Mouse (Mus musculus): ENCODE results near the gene Trio.

The Trio gene

GRCm38 (mm10) chr15:28025447-28026166, at the start of gene Trio:
Gene Trio (minus strand): TSS chr15:28025848.
- in situ Hi-C loops (cut with MboI, MseI): loop anchor here (5.0 kb wide), 2 partner anchors 52 to 103 kb away; no protein-coding TSS in a partner anchor

DNA sequence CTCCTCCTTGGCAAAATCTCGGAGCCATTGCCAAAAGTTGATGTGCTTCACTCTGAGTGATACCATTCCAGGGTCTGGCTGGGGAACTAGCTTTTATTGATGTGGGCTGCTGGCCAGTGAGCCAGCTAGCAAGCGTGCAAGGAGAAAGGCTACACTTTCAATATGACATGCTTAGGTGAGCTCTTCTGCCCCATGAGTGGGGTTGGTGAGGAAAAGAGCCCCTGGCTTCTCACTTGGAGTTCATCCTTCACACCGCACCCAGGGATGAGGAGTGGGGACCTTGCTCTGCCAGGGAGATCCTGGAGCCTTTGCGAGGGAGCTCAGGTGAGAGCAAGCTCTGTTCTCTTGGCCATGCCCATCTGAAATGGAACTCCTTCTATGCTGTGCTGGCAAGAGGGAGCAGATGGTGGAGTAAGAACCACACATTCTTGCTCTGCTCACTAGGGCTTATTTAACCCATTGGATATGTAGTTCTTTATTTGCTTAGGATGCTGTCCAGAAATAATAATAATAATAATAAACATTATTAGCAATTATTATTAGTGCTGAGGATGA, 48.8 kb upstream of the Trio start:
- in situ Hi-C loops (cut with MboI, MseI): no loop called here

DNA sequence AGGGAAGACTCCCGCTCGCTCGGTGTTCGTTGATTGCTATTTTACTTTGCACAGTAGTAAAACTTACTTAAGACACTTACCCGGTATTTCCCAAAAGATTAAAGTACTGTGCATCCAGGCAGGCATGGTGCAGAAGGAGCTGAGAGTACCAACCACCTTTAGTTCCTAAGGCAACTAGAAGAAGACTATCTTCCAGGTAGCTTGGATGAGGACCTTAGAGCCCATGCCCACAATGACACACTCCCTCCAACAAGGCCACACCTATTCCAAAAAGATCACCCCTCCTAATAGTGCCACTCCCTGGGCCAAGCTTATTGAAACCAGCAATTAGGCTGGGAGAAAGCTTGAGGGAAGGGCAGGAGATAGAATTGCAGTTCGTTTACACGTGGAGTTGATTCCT, 46.0 kb upstream of the Trio start:
- in situ Hi-C loops (cut with MboI, MseI): no loop called here

DNA sequence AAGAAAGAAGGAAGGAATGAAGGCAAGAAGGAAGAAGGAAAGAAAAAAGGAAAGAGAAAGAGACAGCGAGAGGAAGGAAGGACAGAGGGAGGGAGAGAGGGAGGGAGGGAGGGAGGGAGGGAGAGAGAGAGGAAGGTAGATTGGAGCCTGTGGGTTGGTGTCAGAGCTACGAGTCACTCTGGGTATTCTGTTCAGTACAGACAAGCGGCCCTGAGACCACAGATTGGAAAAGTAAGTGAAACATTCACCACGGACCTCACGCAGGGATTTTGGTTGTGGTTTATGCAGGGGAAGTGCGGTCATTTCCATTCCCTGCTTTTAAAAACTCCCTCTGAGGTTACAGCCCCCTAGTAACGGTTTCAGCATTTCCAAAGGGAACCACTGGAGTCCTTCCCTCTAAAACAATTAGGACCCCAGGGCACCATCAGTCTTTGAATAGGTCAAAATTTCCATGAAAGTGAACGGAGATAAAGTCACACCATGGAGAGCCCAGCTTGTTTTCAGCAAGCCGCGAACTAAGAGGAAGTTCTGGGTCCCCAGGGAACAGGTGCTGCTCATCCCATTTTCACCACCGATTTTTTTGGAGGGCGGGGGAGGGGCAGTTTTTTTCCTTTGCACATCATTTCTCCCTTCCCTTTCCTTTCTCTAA, 45.2 kb upstream of the Trio start:
- in situ Hi-C loops (cut with MboI, MseI): no loop called here

DNA sequence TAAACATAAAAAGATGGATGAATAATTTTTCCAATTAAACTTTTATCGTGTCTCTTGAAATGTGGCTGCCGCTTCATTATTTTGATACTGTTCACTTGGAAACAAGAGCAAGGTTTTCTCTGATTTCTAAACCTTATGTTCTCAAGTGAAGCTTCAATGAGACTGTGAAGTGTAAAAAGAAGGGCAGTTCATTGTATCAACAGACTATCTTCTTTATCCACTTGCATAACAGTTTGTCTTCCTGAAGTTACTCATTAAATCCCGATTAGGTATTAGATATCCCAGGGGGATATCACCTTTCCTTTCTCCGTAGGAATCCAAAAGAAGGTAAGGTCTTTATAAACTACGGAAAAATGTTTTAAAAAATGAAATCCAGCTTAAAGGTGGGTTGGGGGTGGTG, 44.6 kb upstream of the Trio start:
- in situ Hi-C loops (cut with MboI, MseI): no loop called here

DNA sequence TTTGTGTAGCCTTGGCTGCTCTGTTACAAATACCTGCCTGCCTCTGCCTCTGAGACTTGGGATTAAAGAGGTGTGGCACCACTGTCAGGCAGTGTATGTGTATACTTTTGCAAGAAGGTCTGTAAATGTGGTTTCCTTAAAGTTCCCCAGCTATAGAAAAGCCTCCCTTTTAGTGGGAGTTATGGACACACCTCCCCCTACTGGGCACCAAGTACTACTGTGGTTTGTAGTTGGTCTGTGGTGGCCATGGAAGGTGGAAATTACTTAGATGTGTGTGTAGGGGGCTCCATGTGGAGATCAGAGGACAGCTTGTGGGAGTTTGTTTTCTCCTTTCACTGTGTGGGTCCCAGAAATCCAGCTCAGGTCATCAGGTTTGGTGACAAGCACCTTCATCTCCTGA, 41.7 kb upstream of the Trio start:
- in situ Hi-C loops (cut with MboI, MseI): no loop called here

- in situ Hi-C loops (cut with MboI, MseI): no loop called here
Measured at GRCm38 (mm10) chr15:28066468-28066867, 40.8 kb upstream of the Trio start.

GRCm38 (mm10) chr15:28065572-28065971, 39.9 kb upstream of the Trio start:
- in situ Hi-C loops (cut with MboI, MseI): no loop called here

DNA sequence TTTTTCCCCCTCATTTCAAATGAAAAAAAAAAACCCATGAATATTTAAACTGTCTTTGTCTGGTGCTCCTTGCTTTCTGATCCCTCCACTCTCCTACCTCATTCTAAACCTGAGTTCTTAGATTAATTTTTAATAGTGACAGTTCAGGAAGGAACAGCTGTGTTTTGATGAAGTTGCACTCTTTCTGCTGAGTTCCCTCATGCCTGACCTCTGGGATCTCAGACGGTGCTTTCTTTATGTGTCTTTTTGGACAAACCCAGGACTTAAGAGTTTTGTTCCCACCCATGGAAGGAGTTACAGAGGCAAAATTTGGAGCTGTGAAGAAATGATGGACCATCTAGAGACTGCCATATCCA, 39.1 kb upstream of the Trio start:
- in situ Hi-C loops (cut with MboI, MseI): no loop called here

GRCm38 (mm10) chr15:28064081-28064732, 38.6 kb upstream of the Trio start:
- in situ Hi-C loops (cut with MboI, MseI): no loop called here

- in situ Hi-C loops (cut with MboI, MseI): no loop called here
Measured at GRCm38 (mm10) chr15:28063466-28063865, 37.8 kb upstream of the Trio start.

DNA sequence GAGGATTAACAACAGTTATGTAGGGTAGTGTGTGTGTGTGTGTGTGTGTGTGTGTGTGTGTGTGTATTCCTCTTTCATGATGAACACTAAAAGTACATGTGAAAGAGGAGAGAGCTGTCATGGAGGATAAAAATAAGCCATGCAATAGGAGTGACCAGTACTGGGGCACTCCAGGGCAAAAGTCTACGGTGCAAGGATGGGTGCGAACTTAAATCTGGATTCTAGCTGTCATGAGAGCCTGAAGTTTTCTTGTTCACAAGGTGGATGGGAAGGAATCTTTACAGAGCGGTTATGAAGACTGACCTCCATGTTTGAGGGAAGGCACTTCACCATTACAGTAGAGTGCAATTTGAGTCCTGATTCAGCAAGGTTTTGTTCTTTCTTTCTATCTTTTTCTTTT, 36.4 kb upstream of the Trio start:
- in situ Hi-C loops (cut with MboI, MseI): no loop called here

- in situ Hi-C loops (cut with MboI, MseI): no loop called here
Measured at GRCm38 (mm10) chr15:28060977-28061376, 35.3 kb upstream of the Trio start.

DNA sequence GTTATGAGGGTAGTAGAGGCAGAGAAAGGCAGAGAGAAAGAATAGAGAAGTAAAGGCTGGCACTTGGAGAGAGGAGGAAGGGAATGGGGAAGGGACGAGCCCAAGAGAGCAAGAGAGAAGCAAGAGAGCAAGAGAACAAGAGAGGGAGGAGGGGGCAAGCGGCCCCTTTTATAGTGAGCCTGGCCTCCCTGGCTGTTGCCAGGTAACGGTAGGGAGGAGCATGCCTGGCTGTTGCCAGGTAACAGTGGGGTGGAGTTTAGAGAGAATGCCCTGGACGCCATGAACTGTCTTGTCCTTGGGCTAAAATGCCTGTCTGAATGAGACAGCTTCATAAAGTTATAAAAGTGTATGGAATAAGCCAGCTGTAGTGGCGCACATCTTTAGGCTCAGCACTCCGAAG, 34.8 kb upstream of the Trio start:
- in situ Hi-C loops (cut with MboI, MseI): no loop called here

DNA sequence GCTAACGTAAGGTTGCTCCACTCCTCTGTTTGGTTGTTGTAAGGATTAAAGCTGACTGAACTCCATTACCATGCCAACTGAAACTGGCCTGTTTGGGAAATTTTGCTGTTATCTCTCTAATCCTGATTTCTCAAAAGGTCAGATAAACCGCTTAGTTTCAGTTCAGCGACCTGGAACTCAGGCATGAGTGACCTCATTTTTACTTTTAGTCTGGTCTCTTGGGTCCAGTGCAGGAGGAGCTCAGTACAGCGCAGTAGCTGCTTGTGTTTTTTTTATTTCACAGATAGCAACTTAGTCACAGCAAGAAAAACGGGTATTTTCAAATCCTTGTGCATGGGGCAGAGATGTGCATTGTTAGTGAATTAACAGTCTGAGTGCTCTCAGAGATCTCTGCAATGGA, 31.9 kb upstream of the Trio start:
- in situ Hi-C loops (cut with MboI, MseI): no loop called here

- in situ Hi-C loops (cut with MboI, MseI): no loop called here
Measured at GRCm38 (mm10) chr15:28054731-28055130, 29.1 kb upstream of the Trio start.

DNA sequence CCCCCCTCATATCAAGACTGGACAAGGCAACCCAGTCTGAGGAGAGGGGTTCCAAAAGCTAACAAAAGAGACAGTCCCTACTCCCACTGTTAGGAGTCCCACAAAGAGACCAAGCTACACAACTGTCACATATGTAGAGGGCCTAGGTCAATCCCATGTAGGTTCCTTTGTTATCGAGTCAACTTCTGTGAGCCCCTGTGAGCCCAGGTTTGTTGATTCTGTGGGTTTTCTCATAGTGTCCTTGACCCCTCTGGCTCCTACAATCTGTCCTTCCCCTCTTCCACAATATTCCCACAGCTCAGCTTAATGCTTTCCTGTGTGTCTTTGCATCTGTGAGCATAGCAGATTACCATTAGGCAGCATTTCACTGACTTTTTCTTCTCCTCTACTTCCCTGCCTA, 28.5 kb upstream of the Trio start:
- in situ Hi-C loops (cut with MboI, MseI): no loop called here

- in situ Hi-C loops (cut with MboI, MseI): no loop called here
Measured at GRCm38 (mm10) chr15:28053226-28053625, 27.6 kb upstream of the Trio start.

DNA sequence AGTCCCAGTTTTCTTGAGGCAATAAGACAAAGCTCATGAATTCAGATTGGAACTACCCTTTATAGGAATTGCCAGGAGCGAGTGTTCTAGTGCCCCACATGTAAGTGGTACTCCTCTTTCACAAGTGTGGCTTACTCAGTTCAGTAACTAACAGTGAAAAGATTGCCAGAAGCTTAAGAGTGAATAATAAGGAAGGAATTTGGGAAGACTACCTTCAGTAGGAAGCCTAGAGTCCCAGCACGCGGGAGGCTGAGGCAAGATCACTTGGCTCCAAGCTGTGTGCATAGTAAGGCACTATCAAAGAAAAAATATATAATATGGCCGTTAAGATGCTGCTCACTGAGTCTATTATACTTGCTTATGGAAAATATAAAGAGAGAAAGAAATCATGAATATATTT, 26.2 kb upstream of the Trio start:
- in situ Hi-C loops (cut with MboI, MseI): no loop called here

DNA sequence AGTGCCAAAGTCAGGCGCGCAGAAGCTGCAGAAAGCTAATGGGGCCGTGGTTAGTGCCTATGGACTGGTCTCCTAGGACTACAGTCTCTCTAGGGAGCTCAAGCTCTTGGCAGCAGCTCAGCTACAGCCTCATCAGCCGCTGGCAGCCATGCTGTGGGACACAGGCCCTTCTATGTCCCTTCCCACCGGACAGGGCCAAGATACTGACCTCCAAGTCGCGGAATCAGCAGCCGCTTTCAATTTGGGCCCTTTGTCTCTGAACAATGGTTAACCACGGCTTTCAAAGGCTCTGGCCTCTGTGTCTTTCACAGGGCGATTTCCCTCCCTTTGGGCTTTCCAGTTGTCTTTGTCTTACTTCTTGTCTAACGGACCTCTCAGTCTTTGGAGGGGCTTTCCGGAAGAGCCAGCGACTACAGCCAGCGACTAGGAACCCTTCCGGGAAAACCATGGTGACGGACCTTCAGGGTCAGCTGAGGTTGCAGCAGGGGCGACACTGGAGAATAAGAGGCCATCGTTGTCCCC, 25.5 kb upstream of the Trio start:
- in situ Hi-C loops (cut with MboI, MseI): no loop called here

- in situ Hi-C loops (cut with MboI, MseI): no loop called here
Measured at GRCm38 (mm10) chr15:28047711-28048110, 22.1 kb upstream of the Trio start.

DNA sequence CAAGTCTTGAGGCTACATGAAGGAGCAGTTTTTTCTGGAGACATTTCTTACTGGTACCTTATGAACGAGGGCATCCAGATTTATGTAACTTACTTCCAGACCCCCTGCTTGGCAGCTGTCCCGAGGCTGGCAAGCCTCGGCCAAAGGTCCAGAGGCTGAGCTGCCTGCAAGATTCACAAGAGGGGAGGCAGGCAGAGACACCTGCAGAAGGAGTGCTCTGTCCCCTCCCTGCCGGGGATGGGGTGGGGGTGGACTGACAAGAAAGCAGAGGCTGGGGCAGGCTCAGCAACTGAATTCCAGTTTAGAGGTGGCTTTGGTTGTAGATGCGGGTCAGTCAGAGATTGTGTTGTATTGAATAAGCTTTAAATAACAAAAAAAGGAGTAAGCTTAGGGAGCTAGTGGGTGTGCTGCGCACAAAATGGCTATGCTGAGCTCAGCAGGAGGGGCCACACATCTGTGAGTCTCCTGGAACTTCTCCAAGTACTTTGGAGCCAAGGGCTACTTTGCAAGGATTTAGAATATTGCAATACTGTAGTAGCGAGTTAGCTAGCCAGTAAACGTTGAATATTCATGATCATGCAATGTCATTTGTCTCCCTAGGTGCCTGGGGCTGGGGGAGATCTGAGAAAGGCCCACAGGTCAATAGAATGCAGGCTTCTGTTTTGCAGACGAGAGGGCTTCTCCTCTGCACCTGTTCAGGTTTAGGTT, 15.7 kb upstream of the Trio start:
- in situ Hi-C loops (cut with MboI, MseI): no loop called here
